Mouse (Mus musculus): ENCODE data around the gene Smad3. TPM values are rescaled to one million over a fixed set of nuclear protein-coding genes. Genes with fewer than 3 reads are reported as not detected.

Gene Smad3
- polyA plus RNA-seq, 1 experiment from 2014 or later: 34.8 TPM

GRCm38 (mm10) chr9:63741792-63742191, 16.0 kb downstream of the Smad3 start:
- no peak overlapping the region for H3K4me3 ChIP-seq
- H3K9me3 ChIP-seq: no peaks in the 10 kb centered on the region
- H3K4me1 ChIP-seq: peaks cover 92% of the 10 kb centered on the region
- no peak overlapping the region for H3K27ac ChIP-seq
- H3K9ac ChIP-seq: no peak overlapping the region
- H3K4me2 ChIP-seq (replicated peaks): no peak overlapping the region
- 65% methylated on average over 6 of the region's 6 CpGs for whole genome bisulfite sequencing
- ATAC-seq (ENCODE audit: low FRiP score, low read depth): no peak
- no peaks in the 10 kb centered on the region for H3K27me3 ChIP-seq
- H3K36me3 ChIP-seq: peaks cover 17% of the 10 kb centered on the region

GRCm38 (mm10) chr9:63740320-63740841, 17.4 kb downstream of the Smad3 start:
- Histone ChIP-seq H3K27ac (peak overlapping the region; percentile 11; the same call in 1 of the 2 replicates), H3K36me3 (peaks cover 17% of the 10 kb centered on the region), H3K9ac (no peak overlapping the region), H3K27me3 (no peaks in the 10 kb centered on the region), H3K4me2 (replicated peaks) (no peak overlapping the region), H3K9me3 (no peaks in the 10 kb centered on the region), H3K4me1 (peaks cover 93% of the 10 kb centered on the region), H3K4me3 (no peak overlapping the region)
- WGBS: 80% methylated on average over 10 of the region's 10 CpGs
- ATAC-seq (ENCODE audit: low FRiP score, low read depth): no peak

GRCm38 (mm10) chr9:63738830-63739229, 19.0 kb downstream of the Smad3 start:
- H3K27me3 ChIP-seq: no peaks in the 10 kb centered on the region
- peaks cover 97% of the 10 kb centered on the region for H3K4me1 ChIP-seq
- WGBS: 50% methylated on average over 11 of the region's 11 CpGs
- no peaks in the 10 kb centered on the region for H3K9me3 ChIP-seq
- no peak for ATAC-seq (ENCODE audit: low FRiP score, low read depth)
- H3K36me3 ChIP-seq: peaks cover 17% of the 10 kb centered on the region
- H3K27ac ChIP-seq: no peak overlapping the region
- H3K9ac ChIP-seq: no peak overlapping the region
- no peak overlapping the region for H3K4me3 ChIP-seq
- no peak overlapping the region for H3K4me2 ChIP-seq (replicated peaks)

- no peak overlapping the region for H3K9ac ChIP-seq
- H3K4me1 ChIP-seq: peaks cover 96% of the 10 kb centered on the region
- no peaks in the 10 kb centered on the region for H3K9me3 ChIP-seq
- H3K27me3 ChIP-seq: no peaks in the 10 kb centered on the region
- H3K4me2 ChIP-seq (replicated peaks): no peak overlapping the region
- H3K36me3 ChIP-seq: peaks cover 17% of the 10 kb centered on the region
- peak overlapping the region; percentile 48; the same call in 1 of the 2 replicates for H3K27ac ChIP-seq
- H3K4me3 ChIP-seq: no peak overlapping the region
- ATAC-seq (ENCODE audit: low FRiP score, low read depth): no peak
- WGBS: 54% methylated on average over 12 of the region's 12 CpGs
Measured at GRCm38 (mm10) chr9:63738086-63738701, 19.6 kb downstream of the Smad3 start.

GRCm38 (mm10) chr9:63737426-63737931, 20.3 kb downstream of the Smad3 start:
- no peak overlapping the region for H3K4me3 ChIP-seq
- WGBS: 42% methylated on average over 9 of the region's 9 CpGs
- H3K36me3 ChIP-seq: peaks cover 17% of the 10 kb centered on the region
- H3K4me1 ChIP-seq: peaks cover 93% of the 10 kb centered on the region
- peak overlapping the region; percentile 48; the same call in 1 of the 2 replicates for H3K27ac ChIP-seq
- peak; percentile 62; the same call in 1 of the 2 replicates for ATAC-seq (ENCODE audit: low FRiP score, low read depth)
- H3K9ac ChIP-seq: no peak overlapping the region
- H3K27me3 ChIP-seq: no peaks in the 10 kb centered on the region
- H3K9me3 ChIP-seq: no peaks in the 10 kb centered on the region
- 0 out of 2 replicates have a peak overlapping the region, but pooled peaks have one; percentile 9 for H3K4me2 ChIP-seq (replicated peaks)

GRCm38 (mm10) chr9:63734261-63734660, 23.5 kb downstream of the Smad3 start:
- Histone ChIP-seq H3K36me3 (peaks cover 7% of the 10 kb centered on the region; the same call in 1 of the 2 replicates), H3K9me3 (no peaks in the 10 kb centered on the region), H3K27me3 (no peaks in the 10 kb centered on the region), H3K9ac (no peak overlapping the region), H3K27ac (no peak overlapping the region), H3K4me1 (peaks cover 84% of the 10 kb centered on the region), H3K4me2 (replicated peaks) (no peak overlapping the region), H3K4me3 (no peak overlapping the region)
- ATAC-seq (ENCODE audit: low FRiP score, low read depth): no peak
- 83% methylated on average over 8 of the region's 8 CpGs for WGBS

GRCm38 (mm10) chr9:63732700-63733099, 25.1 kb downstream of the Smad3 start:
- 93% methylated on average over 7 of the region's 7 CpGs for WGBS
- H3K9me3 ChIP-seq: no peaks in the 10 kb centered on the region
- no peak for ATAC-seq (ENCODE audit: low FRiP score, low read depth)
- H3K4me3 ChIP-seq: no peak overlapping the region
- H3K27me3 ChIP-seq: no peaks in the 10 kb centered on the region
- no peak overlapping the region for H3K27ac ChIP-seq
- H3K36me3 ChIP-seq: 0 out of 2 replicates have a peak, but pooled peaks cover 2% of the 10 kb centered on the region
- no peak overlapping the region for H3K9ac ChIP-seq
- H3K4me2 ChIP-seq (replicated peaks): no peak overlapping the region
- H3K4me1 ChIP-seq: peaks cover 81% of the 10 kb centered on the region

GRCm38 (mm10) chr9:63731114-63731828, 26.5 kb downstream of the Smad3 start:
- H3K27me3 ChIP-seq: no peaks in the 10 kb centered on the region
- 0 out of 2 replicates have a peak, but pooled peaks cover 2% of the 10 kb centered on the region for H3K36me3 ChIP-seq
- peaks cover 81% of the 10 kb centered on the region for H3K4me1 ChIP-seq
- no peak overlapping the region for H3K27ac ChIP-seq
- 84% methylated on average over 9 of the region's 9 CpGs for WGBS
- H3K9me3 ChIP-seq: no peaks in the 10 kb centered on the region
- ATAC-seq (ENCODE audit: low FRiP score, low read depth): no peak
- H3K9ac ChIP-seq: no peak overlapping the region
- H3K4me2 ChIP-seq (replicated peaks): no peak overlapping the region
- no peak overlapping the region for H3K4me3 ChIP-seq

GRCm38 (mm10) chr9:63728969-63729368, 28.8 kb downstream of the Smad3 start:
- peaks cover 6% of the 10 kb centered on the region; the same call in 1 of the 2 replicates for H3K36me3 ChIP-seq
- H3K4me1 ChIP-seq: peaks cover 67% of the 10 kb centered on the region
- no peak overlapping the region for H3K4me2 ChIP-seq (replicated peaks)
- no peak overlapping the region for H3K27ac ChIP-seq
- no peak overlapping the region for H3K9ac ChIP-seq
- no peaks in the 10 kb centered on the region for H3K27me3 ChIP-seq
- no peak overlapping the region for H3K4me3 ChIP-seq
- H3K9me3 ChIP-seq: no peaks in the 10 kb centered on the region
- ATAC-seq (ENCODE audit: low FRiP score, low read depth): no peak
- WGBS: 81% methylated on average over 10 of the region's 10 CpGs

- Histone ChIP-seq H3K4me3 (no peak overlapping the region), H3K4me1 (peaks cover 66% of the 10 kb centered on the region), H3K9me3 (no peaks in the 10 kb centered on the region), H3K4me2 (replicated peaks) (no peak overlapping the region), H3K36me3 (peaks cover 6% of the 10 kb centered on the region; the same call in 1 of the 2 replicates), H3K27me3 (no peaks in the 10 kb centered on the region), H3K9ac (0 out of 2 replicates have a peak overlapping the region, but pooled peaks have one; percentile 48), H3K27ac (no peak overlapping the region)
- WGBS: 88% methylated on average over 6 of the region's 6 CpGs
- no peak for ATAC-seq (ENCODE audit: low FRiP score, low read depth)
Measured at GRCm38 (mm10) chr9:63727070-63727469, 30.7 kb downstream of the Smad3 start.

- Histone ChIP-seq H3K36me3 (peaks cover 6% of the 10 kb centered on the region; the same call in 1 of the 2 replicates), H3K27ac (peak overlapping the region; percentile 59; the same call in 1 of the 2 replicates), H3K4me1 (peaks cover 69% of the 10 kb centered on the region), H3K9me3 (no peaks in the 10 kb centered on the region), H3K4me2 (replicated peaks) (peak overlapping the region; percentile 25), H3K27me3 (no peaks in the 10 kb centered on the region), H3K4me3 (no peak overlapping the region), H3K9ac (peak overlapping the region; percentile 48; the same call in 1 of the 2 replicates)
- peak; percentile 52 for ATAC-seq (ENCODE audit: low FRiP score, low read depth)
- 45% methylated on average over 13 of the region's 13 CpGs for WGBS
Measured at GRCm38 (mm10) chr9:63726088-63727010, 31.4 kb downstream of the Smad3 start.
